Mouse (Mus musculus) liver, postnatal 0 days (tissue): Measurements from ENCODE around the gene Pp2d1. TPM values are rescaled to one million over a fixed set of nuclear protein-coding genes. Genes with fewer than 3 reads are reported as not detected.

Source experiments
- ATAC-seq: fragments of 200-750 bp; cut with Nextera tagmentation; 2 replicates; pipeline ENCODE4 v1.8.0; 2017; ENCODE audit warnings: mild to moderate bottlenecking, moderate library complexity
- DNase-seq: peaks from one replicate; pipeline ENCODE4 v3.0.0-alpha.2; 2016
- H3K27ac ChIP-seq: fragments of 300-500 bp; sonication (generic); 2 replicates; pipeline ENCODE4 v1.5.1; 2014; ENCODE audit warnings: antibody characterized with exemption, moderate library complexity, mild to moderate bottlenecking, low read depth
- H3K27me3 ChIP-seq: fragments of 300-500 bp; sonication (generic); 2 replicates; pipeline ENCODE4 v1.6.1; 2014; ENCODE audit warnings: low read length, control low read depth, mixed read lengths; ENCODE audit not compliant: insufficient read depth
- H3K36me3 ChIP-seq: fragments of 300-500 bp; sonication (generic); replicated peaks from 2 replicates; pipeline ENCODE4 v1.6.1; 2014; ENCODE audit warnings: mild to moderate bottlenecking, control low read depth, low read length, moderate library complexity, mixed read lengths; ENCODE audit not compliant: insufficient read depth
- H3K4me1 ChIP-seq: fragments of 300-500 bp; sonication (generic); 2 replicates; pipeline ENCODE4 v1.6.1; 2014; ENCODE audit warnings: antibody characterized with exemption, mild to moderate bottlenecking, control low read depth; ENCODE audit not compliant: insufficient read depth
- H3K4me2 ChIP-seq: fragments of 300-500 bp; sonication (generic); 2 replicates; pipeline ENCODE4 v1.6.1; 2014; ENCODE audit warnings: low read depth, mild to moderate bottlenecking, low read length, moderate library complexity, mixed read lengths
- H3K4me3 ChIP-seq: fragments of 300-500 bp; sonication (generic); 2 replicates; pipeline ENCODE4 v1.5.1; 2014; ENCODE audit warnings: low read depth, low read length
- H3K9ac ChIP-seq: fragments of 300-500 bp; sonication (generic); replicated peaks from 2 replicates; pipeline ENCODE4 v1.6.1; 2014; ENCODE audit warnings: mild to moderate bottlenecking, moderate library complexity
- H3K9me3 ChIP-seq: fragments of 300-500 bp; sonication (generic); 2 replicates; pipeline ENCODE4 v1.6.1; 2016; ENCODE audit warnings: mild to moderate bottlenecking, control low read depth, low read length, mixed read lengths
- CTCF ChIP-seq: sonication (generic); IDR thresholded peaks from 2 replicates; pipeline ENCODE4 v1.5.1; 2016; ENCODE audit warnings: antibody characterized with exemption, low read depth
- EP300 ChIP-seq: IDR thresholded peaks from 2 replicates; pipeline ENCODE4 v1.6.1; 2016; ENCODE audit warnings: antibody characterized with exemption, low read depth, mild to moderate bottlenecking
- WGBS: fragments of 180-500 bp; shearing (Covaris S2); extraction: QIAGEN DNeasy Blood & Tissue Kit; methylation state at CpG from one replicate; pipeline ENCODE4 v1.1.7; 2014; ENCODE audit not compliant: insufficient replicate concordance; 5-methylcytosine and 5-hydroxymethylcytosine counted together
- polyA plus RNA-seq: library from polyadenylated mRNA; unstranded; fragments of >200 nt; fragmentation: Nextera tagmentation; extraction: Ambion mirVana; gene quantifications from 2 replicates; pipeline ENCODE4 v1.2.1, GENCODE M21; 2015

Pp2d1 gene
- polyA plus RNA-seq, 1 experiment from 2014 or later, result not detected

GRCm38 (mm10) chr17:53568118-53568517 lies 28.9 kb upstream of the Pp2d1 start:
- peaks cover 31% of the 10 kb centered on the region for H3K4me1 ChIP-seq
- H3K27ac ChIP-seq, result peak overlapping the region; percentile 98
- H3K4me3 ChIP-seq, result peak overlapping the region; percentile 96
- DNase-seq (peak; percentile 91), ATAC-seq (peak; percentile 80)
- TF ChIP-seq CTCF (no peak), EP300 (no peak)
- no peaks in the 10 kb centered on the region for H3K36me3 ChIP-seq
- no peaks in the 10 kb centered on the region for H3K9me3 ChIP-seq
- H3K27me3 ChIP-seq, result no peaks in the 10 kb centered on the region
- WGBS, result under 1% methylated on average over 15 of the region's 15 CpGs
- peak overlapping the region; percentile 96 for H3K4me2 ChIP-seq
- peak overlapping the region; percentile 88 for H3K9ac ChIP-seq

GRCm38 (mm10) chr17:53567346-53568101 lies 28.3 kb upstream of the Pp2d1 start:
- H3K27me3 ChIP-seq, result no peaks in the 10 kb centered on the region
- peak overlapping the region; percentile 96 for H3K4me3 ChIP-seq
- peak overlapping the region; percentile 96 for H3K4me2 ChIP-seq
- TF ChIP-seq CTCF (peak; percentile 24; the same call in 1 of the 2 replicates), EP300 (no peak)
- peak overlapping the region; percentile 88 for H3K9ac ChIP-seq
- ATAC-seq, result peak; percentile 47
- WGBS, result under 1% methylated on average over 51 of the region's 67 CpGs
- H3K9me3 ChIP-seq, result no peaks in the 10 kb centered on the region
- peak; percentile 69 for DNase-seq
- H3K36me3 ChIP-seq, result no peaks in the 10 kb centered on the region
- peaks cover 26% of the 10 kb centered on the region for H3K4me1 ChIP-seq
- H3K27ac ChIP-seq, result peak overlapping the region; percentile 98

- DNase-seq (peak; percentile 81), ATAC-seq (peak; percentile 65)
- peak overlapping the region; percentile 88 for H3K9ac ChIP-seq
- peak overlapping the region; percentile 96 for H3K4me2 ChIP-seq
- H3K9me3 ChIP-seq, result no peaks in the 10 kb centered on the region
- no peaks in the 10 kb centered on the region for H3K27me3 ChIP-seq
- H3K4me1 ChIP-seq, result peaks cover 20% of the 10 kb centered on the region
- H3K27ac ChIP-seq, result peak overlapping the region; percentile 98
- no peaks in the 10 kb centered on the region for H3K36me3 ChIP-seq
- WGBS, result under 1% methylated on average over 20 of the region's 51 CpGs
- H3K4me3 ChIP-seq, result peak overlapping the region; percentile 96
- TF ChIP-seq EP300, result no peak
- peak; percentile 49 for TF ChIP-seq CTCF
These were observed 27.7 kb upstream of the Pp2d1 start for GRCm38 (mm10) chr17:53566919-53567345.

- 2% methylated on average over 20 of the region's 20 CpGs for WGBS
- no peaks in the 10 kb centered on the region for H3K9me3 ChIP-seq
- peak within 1 kb of the TSS; percentile 98 for H3K27ac ChIP-seq
- no peaks in the 10 kb centered on the region for H3K36me3 ChIP-seq
- ATAC-seq, result no peak
- H3K4me3 ChIP-seq, result peak within 1 kb of the TSS; percentile 96
- peak within 1 kb of the TSS; percentile 96 for H3K4me2 ChIP-seq
- peak within 1 kb of the TSS; percentile 88 for H3K9ac ChIP-seq
- DNase-seq, result peak; percentile 45
- TF ChIP-seq CTCF (no peak), EP300 (no peak)
- H3K4me1 ChIP-seq, result peaks cover 15% of the 10 kb centered on the region
- no peaks in the 10 kb centered on the region for H3K27me3 ChIP-seq
These were observed 27.1 kb upstream of the Pp2d1 start, which contains the start of gene Kat2b for GRCm38 (mm10) chr17:53566161-53566918. Kat2b (plus strand) TSS chr17:53566861.

DNA sequence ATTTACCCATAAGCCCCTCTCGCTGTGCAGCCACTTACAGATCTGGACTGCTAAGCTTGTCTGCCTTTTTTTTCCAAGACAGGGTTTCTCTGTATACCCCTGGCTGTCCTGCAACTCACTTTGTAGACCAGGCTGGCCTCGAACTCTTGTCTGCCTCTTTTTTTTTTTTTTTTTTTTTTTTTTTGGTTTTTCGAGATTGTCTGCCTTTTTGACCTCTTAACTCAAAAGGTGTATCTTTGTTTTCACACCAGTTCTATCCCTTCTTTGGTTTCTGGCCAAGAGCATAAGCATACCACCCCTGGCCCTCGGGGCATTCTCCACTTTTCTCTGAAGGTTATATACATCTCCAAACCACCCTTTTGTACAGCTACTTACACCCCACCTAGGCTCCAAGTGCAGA lies 25.6 kb upstream of the Pp2d1 start:
- Histone ChIP-seq H3K27me3 (no peaks in the 10 kb centered on the region), H3K9ac (no peak overlapping the region), H3K4me1 (peaks cover 11% of the 10 kb centered on the region), H3K4me3 (no peak overlapping the region), H3K27ac (no peak overlapping the region), H3K9me3 (no peaks in the 10 kb centered on the region), H3K4me2 (no peak overlapping the region), H3K36me3 (no peaks in the 10 kb centered on the region)
- WGBS, result 85% methylated on average over 4 of the region's 4 CpGs
- DNase-seq (no peak), ATAC-seq (no peak)
- TF ChIP-seq EP300 (no peak), CTCF (no peak)

DNA sequence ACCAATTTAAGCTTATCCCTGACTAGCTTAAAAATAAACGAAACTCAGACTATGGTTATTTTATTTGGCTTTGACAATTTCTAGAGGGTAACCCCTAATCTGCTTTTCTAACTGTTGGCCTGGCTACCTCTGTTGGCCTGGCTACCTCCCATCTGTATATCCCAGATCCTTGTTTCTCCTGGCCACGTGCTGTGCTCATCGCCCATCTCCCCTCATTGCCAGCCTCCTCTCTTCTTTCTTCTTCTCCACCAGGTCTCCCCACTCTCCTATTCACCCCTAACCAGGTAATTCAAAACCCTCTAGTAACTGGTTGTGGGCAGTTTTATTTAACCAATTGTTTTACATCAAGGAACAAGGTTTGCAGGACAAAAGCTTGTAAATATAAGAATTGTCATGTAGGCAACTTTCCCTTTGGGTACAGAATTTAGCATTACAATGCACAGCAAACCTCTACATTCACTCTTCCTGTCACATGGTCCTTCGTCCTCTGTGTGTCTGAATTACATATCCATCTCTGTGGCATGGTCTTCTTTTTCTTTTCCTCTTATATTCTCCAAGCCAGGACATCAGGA lies 22.3 kb upstream of the Pp2d1 start:
- peaks cover 2% of the 10 kb centered on the region; the same call in 1 of the 2 replicates for H3K4me1 ChIP-seq
- no peak for DNase-seq
- no peaks in the 10 kb centered on the region for H3K36me3 ChIP-seq
- TF ChIP-seq EP300 (no peak), CTCF (no peak)
- no peak overlapping the region for H3K27ac ChIP-seq
- WGBS, result 83% methylated on average over 4 of the region's 4 CpGs
- H3K4me3 ChIP-seq, result no peak overlapping the region
- no peak overlapping the region for H3K4me2 ChIP-seq
- ATAC-seq, result no peak
- H3K9ac ChIP-seq, result no peak overlapping the region
- H3K27me3 ChIP-seq, result no peaks in the 10 kb centered on the region
- H3K9me3 ChIP-seq, result no peaks in the 10 kb centered on the region
